Mouse (Mus musculus): ENCODE data around the gene Agr2. TPM values are rescaled to one million over a fixed set of nuclear protein-coding genes. Genes with fewer than 3 reads are reported as not detected.

Agr2 gene
- 0.45 TPM in 1 of 2 replicates, not detected in the other for polyA plus RNA-seq (2021; fragmentation: Nextera tagmentation)
- long read RNA-seq, experiment 1, result 0 reads
- long read RNA-seq, experiment 2, result 0 reads

DNA sequence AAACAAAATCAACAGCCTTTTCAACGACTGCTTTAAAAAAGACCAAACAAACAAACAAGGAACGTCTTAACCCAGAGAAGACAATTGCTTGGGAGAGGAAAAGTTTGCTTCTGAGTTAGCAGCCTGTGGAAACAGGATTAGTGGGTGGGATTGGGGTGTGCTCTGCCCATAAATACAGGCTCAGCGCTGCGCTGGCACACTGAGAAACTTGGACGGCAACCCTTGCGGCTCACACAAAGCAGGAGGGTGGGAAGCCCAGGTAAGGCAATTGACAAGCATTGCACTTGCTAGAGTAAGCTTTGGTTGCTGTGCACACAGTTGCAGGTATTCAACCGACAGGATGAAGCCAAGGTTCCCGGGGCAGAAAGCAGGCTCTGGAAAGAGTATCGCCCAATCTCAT lies at the start of gene Agr2:
Agr2 (plus strand) TSS at position 197 of the 400 bp plus-strand sequence.

DNA sequence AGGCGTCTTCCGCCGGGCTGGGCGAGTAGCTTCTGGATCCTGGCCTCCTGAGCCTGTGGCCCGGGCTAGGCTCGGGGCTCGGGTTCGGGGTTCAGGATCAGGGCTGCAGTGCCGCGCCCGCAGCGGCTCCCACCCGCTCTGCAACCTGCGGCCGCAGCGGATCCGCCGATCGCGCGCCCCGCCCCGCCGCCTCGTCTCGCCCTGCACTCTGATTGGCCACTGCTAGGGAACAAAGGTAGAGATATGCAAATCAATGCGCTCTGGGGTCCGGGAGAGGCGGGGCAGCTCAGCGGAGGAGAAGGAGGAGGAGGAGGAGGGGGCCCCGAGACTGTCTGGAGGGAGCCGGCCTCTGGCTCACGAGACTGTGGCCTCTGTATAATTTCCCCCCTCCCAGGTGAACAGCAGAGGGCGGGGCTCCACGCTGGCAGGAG lies 49.7 kb downstream of the Agr2 start, which contains the start of gene Tspan13:
Tspan13 (minus strand) TSS at position 153 of the 431 bp plus-strand sequence.

Other genes starting within 250 kb of the Agr2 start
- not detected in 2 replicates for gene Agr3, start 67.3 kb upstream of the Agr2 start, polyA plus RNA-seq (2021; fragmentation: Nextera tagmentation)
- gene Tspan13, start 49.6 kb downstream of the Agr2 start, polyA plus RNA-seq (2021; fragmentation: Nextera tagmentation), result 305 and 324 TPM in 2 replicates
- 30.9 and 37.6 TPM in 2 replicates for gene Ankmy2, start 164.2 kb downstream of the Agr2 start, polyA plus RNA-seq (2021; fragmentation: Nextera tagmentation)
- gene Bzw2, start 165.2 kb downstream of the Agr2 start, polyA plus RNA-seq (2021; fragmentation: Nextera tagmentation), result 27.1 and 29.4 TPM in 2 replicates